Mouse (Mus musculus) spleen, adult 2 months (tissue): ENCODE results near the gene Neu1.

Experiments used
- CTCF ChIP-seq: fragments of 200-500 bp; IDR thresholded peaks from 2 replicates; pipeline ENCODE4 v1.5.1; 2011; ENCODE audit warnings: mild to moderate bottlenecking, inconsistent platforms; ENCODE audit not compliant: insufficient read depth, insufficient read length, insufficient replicate concordance; ENCODE audit errors: extremely low read depth
- POLR2A ChIP-seq: fragments of 200-500 bp; IDR thresholded peaks from 2 replicates; pipeline ENCODE4 v1.6.1; 2011; ENCODE audit warnings: low read depth, low read length, inconsistent platforms

GRCm38 (mm10) chr17:34949553-34949969 is 18.5 kb downstream of the Neu1 start:
- TF ChIP-seq CTCF (no peak), POLR2A (no peak)
